Comparison of ENCODE assay signal across 8 mouse cellular contexts in genomic region chr6:125090341-125091085, GRCm38 (mm10). TPM values are rescaled to one million over a fixed set of nuclear protein-coding genes. Genes with fewer than 3 reads are reported as not detected.
DNase-seq lines count a peak whose midpoint lies in the region; ATAC-seq and TF ChIP-seq lines count a peak whose summit lies in the region.

No protein-coding gene starts in this region.

- H3K27me3 ChIP-seq in heart, adult 2 months (ENCODE audit: control insufficient read depth, insufficient read depth, low read length) = no peaks in the 10 kb centered on the region
- no peaks in the 10 kb centered on the region for H3K27me3 ChIP-seq in E14TG2a.4 (ENCODE audit: insufficient read depth, low read length)
- no peaks in the 10 kb centered on the region for H3K27me3 ChIP-seq in forebrain, embryonic 12.5 days
- no peaks in the 10 kb centered on the region for H3K27me3 ChIP-seq in liver, embryonic 13.5 days

- no peaks in the 10 kb centered on the region for H3K79me2 ChIP-seq in heart, adult 2 months (replicated peaks; ENCODE audit: control insufficient read depth, insufficient read depth, low read length)

- H3K36me3 ChIP-seq in heart, adult 2 months (ENCODE audit: control insufficient read depth, insufficient read depth, low read length) = no peaks in the 10 kb centered on the region
- H3K36me3 ChIP-seq in E14TG2a.4 (ENCODE audit: insufficient read depth, low read length) = no peaks in the 10 kb centered on the region
- no peaks in the 10 kb centered on the region for H3K36me3 ChIP-seq in forebrain, embryonic 12.5 days (replicated peaks)
- no peaks in the 10 kb centered on the region for H3K36me3 ChIP-seq in liver, embryonic 13.5 days

- H3K4me1 ChIP-seq in heart, adult 2 months (ENCODE audit: control insufficient read depth, insufficient read depth, low read length) = peaks cover 7% of the 10 kb centered on the region
- peaks cover 85% of the 10 kb centered on the region for H3K4me1 ChIP-seq in E14TG2a.4 (replicated peaks; ENCODE audit: low read depth, low read length)
- H3K4me1 ChIP-seq in forebrain, embryonic 12.5 days = peaks cover 34% of the 10 kb centered on the region
- H3K4me1 ChIP-seq in liver, embryonic 13.5 days (replicated peaks) = peaks cover 47% of the 10 kb centered on the region

- TF ChIP-seq EP300 in heart, adult 2 months (IDR thresholded peaks at IDR 0.05; ENCODE audit: insufficient read depth, low read depth, low read length) = no peak

- H3K4me2 ChIP-seq in forebrain, embryonic 12.5 days = peak overlapping the region; percentile 50
- peak overlapping the region; percentile 67 for H3K4me2 ChIP-seq in liver, embryonic 13.5 days

- no peak for TF ChIP-seq POLR2A in heart, adult 2 months (IDR thresholded peaks at IDR 0.05; ENCODE audit: insufficient read depth, low read depth, low read length)

- TF ChIP-seq CTCF in heart, adult 2 months (IDR thresholded peaks at IDR 0.05) = no peak
- no peak for TF ChIP-seq CTCF in E14TG2a.4 (conservative IDR thresholded peaks at IDR 0.05; ENCODE audit: low read length)

- intact Hi-C loops in heart, adult 2 months (cut with DNase I) = no loop called here
- intact Hi-C loops in heart, postnatal 36 days (cut with DNase I) = no loop called here

- 45% methylated on average over 10 of the region's 10 CpGs for WGBS in heart, adult 2 months
- WGBS in forebrain, embryonic 12.5 days = 56% methylated on average over 10 of the region's 10 CpGs
- WGBS in liver, embryonic 13.5 days (ENCODE audit: insufficient replicate concordance) = 57% methylated on average over 10 of the region's 10 CpGs

- DNase-seq in heart, adult 2 months = no peak
- no peak for DNase-seq in heart, postnatal 36 days
- no peak for DNase-seq in liver, embryonic 13.5 days
- no peak for DNase-seq in adrenal gland, postnatal 25 days
- DNase-seq in urinary bladder, postnatal 25 days (ENCODE audit: low spot score) = no peak
- DNase-seq in thymus, postnatal 4 days = no peak

- ATAC-seq in forebrain, embryonic 12.5 days (ENCODE audit: low FRiP score) = peak; percentile 15
- peak; percentile 7; the same call in 1 of the 2 replicates for ATAC-seq in liver, embryonic 13.5 days (ENCODE audit: low read depth)

- H3K27ac ChIP-seq in heart, adult 2 months = peak overlapping the region; percentile 87
- peak overlapping the region; percentile 92 for H3K27ac ChIP-seq in forebrain, embryonic 12.5 days
- H3K27ac ChIP-seq in liver, embryonic 13.5 days = peak overlapping the region; percentile 89

- peaks cover 7% of the 10 kb centered on the region for H3K9me3 ChIP-seq in E14TG2a.4 (ENCODE audit: low read length)
- no peaks in the 10 kb centered on the region for H3K9me3 ChIP-seq in forebrain, embryonic 12.5 days
- H3K9me3 ChIP-seq in liver, embryonic 13.5 days (replicated peaks) = no peaks in the 10 kb centered on the region

- no peak overlapping the region for H3K4me3 ChIP-seq in heart, adult 2 months
- H3K4me3 ChIP-seq in E14TG2a.4 (replicated peaks; ENCODE audit: low read length) = peak overlapping the region; percentile 66
- H3K4me3 ChIP-seq in forebrain, embryonic 12.5 days (replicated peaks) = peak overlapping the region; percentile 21; the same call in 1 of the 2 replicates
- H3K4me3 ChIP-seq in liver, embryonic 13.5 days (replicated peaks) = peak overlapping the region; percentile 42

- H3K9ac ChIP-seq in heart, adult 2 months (ENCODE audit: low read depth, low read length) = no peak overlapping the region
- H3K9ac ChIP-seq in forebrain, embryonic 12.5 days = peak overlapping the region; percentile 56; the same call in 1 of the 2 replicates
- peak overlapping the region; percentile 71 for H3K9ac ChIP-seq in liver, embryonic 13.5 days

RNA-seq across cellular contexts. Expression of gene Chd4, which starts 5.3 kb away (rescaled TPM):
- total RNA-seq in heart, adult 2 months (2021) = 100 to 1,000 TPM in 1 of 2 experiments, 10 to 100 TPM in 1; 97.1 to 113 TPM
- polyA plus RNA-seq in heart, adult 2 months (2012; rRNA removed) = 28.3 and 31.6 TPM in 2 replicates
- total RNA-seq in heart, postnatal 36 days (2021) = 100 to 1,000 TPM; 118 to 127 TPM
- polyA plus RNA-seq in forebrain, embryonic 12.5 days (2016; fragmentation: Nextera tagmentation; extraction: Ambion mirVana) = 120 and 124 TPM in 2 replicates
- 29.2 and 30.0 TPM in 2 replicates for polyA plus RNA-seq in liver, embryonic 13.5 days (2015; fragmentation: Nextera tagmentation; extraction: Ambion mirVana)
- total RNA-seq in adrenal gland, postnatal 25 days (2021) = 175 and 203 TPM in 2 replicates

RNA-seq across cellular contexts. Expression of gene Lpar5, which starts 22.8 kb away (rescaled TPM):
- total RNA-seq in heart, adult 2 months (2021) = under 1 TPM in 1 of 2 experiments, not detected in 1; 0.20 TPM
- 1.2 and 2.3 TPM in 2 replicates for polyA plus RNA-seq in heart, adult 2 months (2012; rRNA removed)
- total RNA-seq in heart, postnatal 36 days (2021) = under 1 TPM in 1 of 2 experiments, not detected in 1; 0.24 TPM
- 0.31 TPM in 1 of 2 replicates, not detected in the other for polyA plus RNA-seq in forebrain, embryonic 12.5 days (2016; fragmentation: Nextera tagmentation; extraction: Ambion mirVana)
- polyA plus RNA-seq in liver, embryonic 13.5 days (2015; fragmentation: Nextera tagmentation; extraction: Ambion mirVana) = 1.6 and 2.1 TPM in 2 replicates
- total RNA-seq in adrenal gland, postnatal 25 days (2021) = 0.36 TPM in 1 of 2 replicates, not detected in the other

RNA-seq across cellular contexts. Expression of gene Acrbp, which starts 41.0 kb away (rescaled TPM):
- 1 to 10 TPM; 1.9 to 2.3 TPM for total RNA-seq in heart, adult 2 months (2021)
- 13.6 and 16.3 TPM in 2 replicates for polyA plus RNA-seq in heart, adult 2 months (2012; rRNA removed)
- total RNA-seq in heart, postnatal 36 days (2021) = 1 to 10 TPM; 1.7 to 2.1 TPM
- polyA plus RNA-seq in forebrain, embryonic 12.5 days (2016; fragmentation: Nextera tagmentation; extraction: Ambion mirVana) = 14.7 and 17.7 TPM in 2 replicates
- polyA plus RNA-seq in liver, embryonic 13.5 days (2015; fragmentation: Nextera tagmentation; extraction: Ambion mirVana) = 1.6 and 2.2 TPM in 2 replicates
- total RNA-seq in adrenal gland, postnatal 25 days (2021) = 10.4 and 11.7 TPM in 2 replicates

RNA-seq across cellular contexts. Expression of gene Nop2, which starts 41.2 kb away (rescaled TPM):
- 10 to 100 TPM; 18.9 to 20.3 TPM for total RNA-seq in heart, adult 2 months (2021)
- polyA plus RNA-seq in heart, adult 2 months (2012; rRNA removed) = 8.3 and 13.6 TPM in 2 replicates
- 10 to 100 TPM; 20.3 to 21.0 TPM for total RNA-seq in heart, postnatal 36 days (2021)
- 62.9 and 63.6 TPM in 2 replicates for polyA plus RNA-seq in forebrain, embryonic 12.5 days (2016; fragmentation: Nextera tagmentation; extraction: Ambion mirVana)
- polyA plus RNA-seq in liver, embryonic 13.5 days (2015; fragmentation: Nextera tagmentation; extraction: Ambion mirVana) = 60.6 and 65.5 TPM in 2 replicates
- total RNA-seq in adrenal gland, postnatal 25 days (2021) = 36.2 and 44.0 TPM in 2 replicates

RNA-seq across cellular contexts. Expression of gene Ing4, which starts 51.0 kb away (rescaled TPM):
- total RNA-seq in heart, adult 2 months (2021) = 10 to 100 TPM; 26.1 to 27.1 TPM
- 26.3 and 36.2 TPM in 2 replicates for polyA plus RNA-seq in heart, adult 2 months (2012; rRNA removed)
- 10 to 100 TPM; 30.5 to 34.4 TPM for total RNA-seq in heart, postnatal 36 days (2021)
- polyA plus RNA-seq in forebrain, embryonic 12.5 days (2016; fragmentation: Nextera tagmentation; extraction: Ambion mirVana) = 163 and 164 TPM in 2 replicates
- 28.6 and 31.8 TPM in 2 replicates for polyA plus RNA-seq in liver, embryonic 13.5 days (2015; fragmentation: Nextera tagmentation; extraction: Ambion mirVana)
- 82.3 and 102 TPM in 2 replicates for total RNA-seq in adrenal gland, postnatal 25 days (2021)
